Mouse (Mus musculus) heart, embryonic 14.5 days (tissue): ENCODE results near the gene Chac1. TPM values are rescaled to one million over a fixed set of nuclear protein-coding genes. Genes with fewer than 3 reads are reported as not detected.

ENCODE experiments used
- ATAC-seq: fragments of 200-750 bp; cut with Nextera tagmentation; 2 replicates; pipeline ENCODE4 v1.8.0; 2017; ENCODE audit warnings: low read depth, moderate TSS enrichment; ENCODE audit not compliant: insufficient number of reproducible peaks, insufficient read depth, low FRiP score
- H3K27ac ChIP-seq, 2 experiments: fragments of 200-500 bp in 1 of 2; fragments of 300-500 bp in 1 of 2; sonication (generic) in 1 of 2; replicated peaks in 1 of 2; 2 replicates each; pipeline ENCODE4 v1.5.1; 2012 to 2014; ENCODE audit warnings: low read depth in 2 of 2, low read length in 2 of 2, control low read depth in 1 of 2, mild to moderate bottlenecking in 1 of 2, mixed read lengths in 1 of 2; ENCODE audit not compliant: control insufficient read depth in 1 of 2, insufficient read depth in 1 of 2
- H3K27me3 ChIP-seq: fragments of 300-500 bp; sonication (generic); 2 replicates; pipeline ENCODE4 v1.6.1; 2014; ENCODE audit warnings: mild to moderate bottlenecking, low read length, control low read depth; ENCODE audit not compliant: control insufficient read depth, insufficient read depth
- H3K36me3 ChIP-seq: fragments of 300-500 bp; sonication (generic); 2 replicates; pipeline ENCODE4 v1.6.1; 2014; ENCODE audit warnings: mild to moderate bottlenecking, control low read depth, low read length, mixed read lengths; ENCODE audit not compliant: control insufficient read depth, insufficient read depth
- H3K4me1 ChIP-seq, 2 experiments: fragments of 200-500 bp in 1 of 2; fragments of 300-500 bp in 1 of 2; sonication (generic) in 1 of 2; 2 replicates each; pipeline ENCODE4 v1.6.1; 2012 to 2014; ENCODE audit warnings: low read length in 2 of 2, control low read depth in 1 of 2, mixed read lengths in 1 of 2; ENCODE audit not compliant: control insufficient read depth in 2 of 2, insufficient read depth in 2 of 2
- H3K4me2 ChIP-seq: fragments of 300-500 bp; sonication (generic); 2 replicates; pipeline ENCODE4 v1.6.1; 2014; ENCODE audit warnings: mild to moderate bottlenecking, low read length
- H3K4me3 ChIP-seq, 2 experiments: fragments of 200-500 bp in 1 of 2; fragments of 300-500 bp in 1 of 2; sonication (generic) in 1 of 2; 2 replicates each; pipeline ENCODE4 v1.5.1; 2012 to 2014; ENCODE audit warnings: low read length in 2 of 2, mild to moderate bottlenecking in 2 of 2, control low read depth in 1 of 2, low read depth in 1 of 2, moderate library complexity in 1 of 2; ENCODE audit not compliant: control insufficient read depth in 1 of 2, insufficient read depth in 1 of 2
- H3K9ac ChIP-seq: fragments of 300-500 bp; sonication (generic); 2 replicates; pipeline ENCODE4 v1.6.1; 2014; ENCODE audit warnings: mild to moderate bottlenecking, low read length
- H3K9me3 ChIP-seq: fragments of 300-500 bp; sonication (generic); 2 replicates; pipeline ENCODE4 v1.6.1; 2016; ENCODE audit warnings: low read length, control low read depth; ENCODE audit not compliant: control insufficient read depth
- WGBS: fragments of 180-500 bp; shearing (Covaris S2); extraction: QIAGEN DNeasy Blood & Tissue Kit; methylation state at CpG from one replicate; pipeline ENCODE4 v1.1.7; 2014; 5-methylcytosine and 5-hydroxymethylcytosine counted together
- polyA plus RNA-seq: library from polyadenylated mRNA; unstranded; fragments of >200 nt; fragmentation: Nextera tagmentation; extraction: Ambion mirVana; gene quantifications from 2 replicates; pipeline ENCODE4 v1.2.1, GENCODE M21; 2014

Gene Chac1
- polyA plus RNA-seq, 1 experiment from 2014 or later, result 0.32 TPM

GRCm38 (mm10) chr2:119314742-119315310, 36.2 kb upstream of the Chac1 start:
- Histone ChIP-seq H3K9ac (no peak overlapping the region), H3K27ac (peak overlapping the region in 1 of 2 experiments; percentile 53; a peak in 2 of 4 replicates), H3K27me3 (no peaks in the 10 kb centered on the region), H3K4me2 (no peak overlapping the region), H3K4me1 (peaks cover 0 to 2% of the 10 kb centered on the region in 2 experiments; a peak in 1 of 4 replicates), H3K9me3 (peaks cover 4% of the 10 kb centered on the region; the same call in 1 of the 2 replicates), H3K4me3 (no peak overlapping the region), H3K36me3 (no peaks in the 10 kb centered on the region)
- WGBS, result 61% methylated on average over 12 of the region's 12 CpGs
- ATAC-seq, result peak; percentile 17; the same call in 1 of the 2 replicates

GRCm38 (mm10) chr2:119318043-119318710, 32.9 kb upstream of the Chac1 start:
- Histone ChIP-seq H3K9ac (no peak overlapping the region), H3K27ac (peak overlapping the region; percentile 1 to 24; a peak in 1 of 4 replicates), H3K4me1 (peaks cover 9 to 21% of the 10 kb centered on the region in 2 experiments; a peak in 3 of 4 replicates), H3K4me2 (no peak overlapping the region), H3K9me3 (peaks cover 4% of the 10 kb centered on the region; the same call in 1 of the 2 replicates), H3K27me3 (peaks cover 29% of the 10 kb centered on the region), H3K4me3 (no peak overlapping the region), H3K36me3 (no peaks in the 10 kb centered on the region)
- 67% methylated on average over 3 of the region's 3 CpGs for WGBS
- no peak for ATAC-seq

- H3K36me3 ChIP-seq, result no peaks in the 10 kb centered on the region
- no peak overlapping the region for H3K9ac ChIP-seq
- H3K4me2 ChIP-seq, result no peak overlapping the region
- no peak for ATAC-seq
- peaks cover 15 to 39% of the 10 kb centered on the region in 2 experiments for H3K4me1 ChIP-seq
- 43% methylated on average over 8 of the region's 8 CpGs for WGBS
- no peak overlapping the region for H3K27ac ChIP-seq
- H3K27me3 ChIP-seq, result peaks cover 49% of the 10 kb centered on the region
- peaks cover 4% of the 10 kb centered on the region; the same call in 1 of the 2 replicates for H3K9me3 ChIP-seq
- H3K4me3 ChIP-seq, result no peak overlapping the region
These were observed 30.5 kb upstream of the Chac1 start for GRCm38 (mm10) chr2:119320571-119320970.

GRCm38 (mm10) chr2:119321771-119322586, 29.1 kb upstream of the Chac1 start:
- Histone ChIP-seq H3K27me3 (peaks cover 60% of the 10 kb centered on the region), H3K27ac (peak overlapping the region in 1 of 2 experiments; percentile 55; a peak in 1 of 4 replicates), H3K4me2 (peak overlapping the region; percentile 76), H3K4me1 (peaks cover 17 to 52% of the 10 kb centered on the region in 2 experiments), H3K4me3 (peak overlapping the region; percentile 15 to 41), H3K36me3 (no peaks in the 10 kb centered on the region), H3K9me3 (no peaks in the 10 kb centered on the region), H3K9ac (peak overlapping the region; percentile 61)
- ATAC-seq, result no peak
- WGBS, result 6% methylated on average over 47 of the region's 48 CpGs

- no peaks in the 10 kb centered on the region for H3K9me3 ChIP-seq
- no peak for ATAC-seq
- peak overlapping the region in 1 of 2 experiments; percentile 55; a peak in 1 of 4 replicates for H3K27ac ChIP-seq
- peak overlapping the region; percentile 61 for H3K9ac ChIP-seq
- WGBS, result 10% methylated on average over 39 of the region's 39 CpGs
- peak overlapping the region; percentile 15 to 41 for H3K4me3 ChIP-seq
- no peaks in the 10 kb centered on the region for H3K36me3 ChIP-seq
- H3K4me1 ChIP-seq, result peaks cover 17 to 56% of the 10 kb centered on the region in 2 experiments
- peak overlapping the region; percentile 76 for H3K4me2 ChIP-seq
- H3K27me3 ChIP-seq, result peaks cover 68% of the 10 kb centered on the region
These were observed 28.3 kb upstream of the Chac1 start for GRCm38 (mm10) chr2:119322587-119323300.

GRCm38 (mm10) chr2:119323866-119324575, 27.0 kb upstream of the Chac1 start:
- Histone ChIP-seq H3K4me3 (peak overlapping the region; percentile 0 to 66; a peak in 3 of 4 replicates), H3K27ac (no peak overlapping the region), H3K4me2 (peak overlapping the region; percentile 97), H3K4me1 (peaks cover 17 to 56% of the 10 kb centered on the region in 2 experiments), H3K9me3 (no peaks in the 10 kb centered on the region), H3K9ac (peak overlapping the region; percentile 25), H3K36me3 (0 out of 2 replicates have a peak, but pooled peaks cover 3% of the 10 kb centered on the region), H3K27me3 (peaks cover 80% of the 10 kb centered on the region)
- 10% methylated on average over 31 of the region's 32 CpGs for WGBS
- no peak for ATAC-seq
